Mouse (Mus musculus): ENCODE measurements around the gene Bmp2k.

DNA sequence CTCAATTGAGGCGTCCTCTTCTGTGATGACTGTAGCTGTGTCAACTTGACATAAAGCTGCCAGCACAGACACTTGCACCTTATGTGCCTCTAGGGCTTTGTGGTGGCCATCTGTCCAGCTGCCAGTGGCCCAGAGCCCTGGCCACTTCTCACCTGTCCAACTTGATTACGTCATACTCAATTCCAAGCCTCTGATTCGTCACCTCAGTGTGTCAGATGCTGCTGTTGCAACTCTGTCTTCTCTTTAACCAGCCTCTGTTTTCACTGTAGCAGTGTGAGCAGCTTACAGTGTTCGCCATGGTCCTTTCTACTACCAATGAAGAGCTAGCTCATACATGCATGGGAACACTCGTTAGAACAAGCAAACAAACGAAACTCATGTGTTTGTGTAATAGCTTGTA is 28.2 kb downstream of the Bmp2k start:
- TF ChIP-seq CTCF (IDR thresholded peaks at IDR 0.05; ENCODE audit: borderline replicate concordance, extremely low read depth, insufficient read depth, insufficient read length), result no peak
- no peak for TF ChIP-seq POLR2A (IDR thresholded peaks at IDR 0.05; ENCODE audit: borderline replicate concordance, extremely low read depth, insufficient read depth, insufficient read length, poor library complexity, severe bottlenecking)

Measured in brain, embryonic 14.5 days (tissue).